Mouse (Mus musculus): ENCODE measurements at regions not wholly inside any gene's neighbourhood (a gene's known extent, or its start where the extent isn't known, plus 50 kb on each side); places are given as distances from the start of the nearest gene placed in this dataset.

GRCm38 (mm10) chr14:37950212-37950876 is 815.3 kb upstream of the Ghitm start:
- H3K27ac ChIP-seq (replicated peaks) = no peak overlapping the region
- H3K4me3 ChIP-seq = no peak overlapping the region
- no peaks in the 10 kb centered on the region for H3K9me3 ChIP-seq
- no peak overlapping the region for H3K4me2 ChIP-seq
- WGBS = 86% methylated on average over 2 of the region's 2 CpGs
- H3K4me1 ChIP-seq (replicated peaks) = no peaks in the 10 kb centered on the region
- no peaks in the 10 kb centered on the region for H3K27me3 ChIP-seq
- H3K36me3 ChIP-seq = no peaks in the 10 kb centered on the region
- H3K9ac ChIP-seq = no peak overlapping the region
- ATAC-seq (ENCODE audit: low read depth) = peak; percentile 89

All from neural tube, embryonic 13.5 days (tissue).